Mouse (Mus musculus): ENCODE data around the gene Pla2g1b.

Gene Pla2g1b

GRCm38 (mm10) chr5:115465642-115466420 is at the start of gene Pla2g1b:
Pla2g1b (plus strand) TSS chr5:115466262.
- DNase-seq: no peak

GRCm38 (mm10) chr5:115428831-115429358 is 37.2 kb upstream of the Pla2g1b start:
- DNase-seq: no peak

GRCm38 (mm10) chr5:115429359-115430186 is 36.5 kb upstream of the Pla2g1b start, which contains the start of gene Msi1:
Msi1 (plus strand) TSS chr5:115429599.
- no peak for DNase-seq

GRCm38 (mm10) chr5:115430187-115430960 is 35.7 kb upstream of the Pla2g1b start:
- DNase-seq: no peak

GRCm38 (mm10) chr5:115431061-115431897 is 34.8 kb upstream of the Pla2g1b start:
- no peak for DNase-seq

GRCm38 (mm10) chr5:115431898-115432259 is 34.2 kb upstream of the Pla2g1b start:
- DNase-seq: no peak

- no peak for DNase-seq
Measured at GRCm38 (mm10) chr5:115432395-115432794, 33.7 kb upstream of the Pla2g1b start.

GRCm38 (mm10) chr5:115433191-115433590 is 32.9 kb upstream of the Pla2g1b start:
- DNase-seq: no peak

GRCm38 (mm10) chr5:115434280-115434852 is 31.7 kb upstream of the Pla2g1b start:
- no peak for DNase-seq

- no peak for DNase-seq
Measured at GRCm38 (mm10) chr5:115434853-115435754, 31.0 kb upstream of the Pla2g1b start.

GRCm38 (mm10) chr5:115435755-115436379 is 30.2 kb upstream of the Pla2g1b start:
- DNase-seq: no peak

GRCm38 (mm10) chr5:115436421-115437124 is 29.5 kb upstream of the Pla2g1b start:
- no peak for DNase-seq

- no peak for DNase-seq
Measured at GRCm38 (mm10) chr5:115437242-115437944, 28.7 kb upstream of the Pla2g1b start.

GRCm38 (mm10) chr5:115437945-115438315 is 28.1 kb upstream of the Pla2g1b start:
- DNase-seq: no peak

- DNase-seq: no peak
Measured at GRCm38 (mm10) chr5:115438667-115439066, 27.4 kb upstream of the Pla2g1b start.

GRCm38 (mm10) chr5:115441205-115441849 is 24.7 kb upstream of the Pla2g1b start:
- peak; percentile 51 to 53 for DNase-seq

- peak in 1 of 2 experiments; percentile 14 for DNase-seq
Measured at GRCm38 (mm10) chr5:115442663-115443062, 23.4 kb upstream of the Pla2g1b start.

- no peak for DNase-seq
Measured at GRCm38 (mm10) chr5:115444130-115444529, 21.9 kb upstream of the Pla2g1b start.

Data from thymus, postnatal 36 days (tissue).